Mouse (Mus musculus): ENCODE data around the gene Agps. TPM values are rescaled to one million over a fixed set of nuclear protein-coding genes. Genes with fewer than 3 reads are reported as not detected.
A peak's percentile ranks its signal among the peaks of the same experiment; 100 is the strongest.

The Agps gene
- polyA plus RNA-seq, 1 experiment from 2014 or later = 38.0 TPM

DNA sequence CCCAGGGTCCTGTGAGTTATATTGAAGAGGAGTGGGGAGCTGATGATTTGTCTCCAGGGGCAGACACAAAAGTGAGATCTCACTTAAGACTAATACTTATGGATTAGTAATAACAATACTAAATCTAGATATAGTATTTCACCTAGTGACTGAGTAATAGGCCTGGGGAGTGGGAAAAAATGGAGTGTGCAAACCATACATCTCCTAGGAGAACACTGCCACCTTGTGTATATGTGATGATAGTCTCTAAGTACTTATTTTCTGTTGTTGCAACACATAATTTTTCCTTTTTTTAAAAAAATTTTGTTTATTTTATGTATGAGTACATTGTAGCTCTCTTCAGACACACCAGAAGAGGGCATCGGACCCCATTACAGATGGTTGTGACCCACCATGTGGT is 15.7 kb downstream of the Agps start:
- DNase-seq = peak; percentile 8
- no peaks in the 10 kb centered on the region for H3K4me1 ChIP-seq (ENCODE audit: control insufficient read depth, insufficient read depth, low read length)
- H3K4me3 ChIP-seq (replicated peaks; ENCODE audit: low read depth, low read length) = no peak overlapping the region
- no peak overlapping the region for H3K9ac ChIP-seq (replicated peaks; ENCODE audit: low read length)
- no peaks in the 10 kb centered on the region for H3K36me3 ChIP-seq (ENCODE audit: control insufficient read depth, insufficient read depth, low read length)
- H3K27ac ChIP-seq (replicated peaks; ENCODE audit: low read depth, low read length) = no peak overlapping the region
- 97% methylated on average over 1 of the region's 1 CpGs for WGBS
- H3K27me3 ChIP-seq (ENCODE audit: control insufficient read depth, insufficient read depth, low read length) = no peaks in the 10 kb centered on the region
- H3K4me2 ChIP-seq (ENCODE audit: low read length) = no peak overlapping the region
- ATAC-seq (ENCODE audit: low FRiP score, low TSS enrichment) = no peak
- H3K9me3 ChIP-seq (ENCODE audit: control insufficient read depth, low read length) = no peaks in the 10 kb centered on the region

DNA sequence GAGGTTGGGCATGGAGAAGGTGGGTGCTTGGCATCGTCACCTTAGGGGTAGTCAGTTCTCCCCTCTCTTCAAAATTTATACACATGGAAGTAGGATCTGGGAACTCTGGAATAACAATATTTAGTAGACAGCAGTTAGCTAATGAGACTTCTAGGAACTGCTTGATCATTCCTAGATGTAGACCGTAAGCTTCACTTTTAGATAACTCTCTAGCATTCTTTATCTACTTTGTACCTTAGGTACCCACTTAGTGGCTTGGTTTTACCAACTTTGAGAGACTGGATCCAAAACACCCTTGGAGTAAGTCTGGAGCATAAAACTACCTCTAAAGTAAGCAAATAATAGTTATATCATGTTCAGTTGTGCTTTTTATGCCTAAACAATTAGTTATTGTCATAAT is 20.5 kb downstream of the Agps start:
- no peaks in the 10 kb centered on the region for H3K9me3 ChIP-seq (ENCODE audit: control insufficient read depth, low read length)
- peaks cover 4% of the 10 kb centered on the region for H3K36me3 ChIP-seq (ENCODE audit: control insufficient read depth, insufficient read depth, low read length)
- ATAC-seq (ENCODE audit: low FRiP score, low TSS enrichment) (no peak), DNase-seq (no peak)
- H3K4me3 ChIP-seq (replicated peaks; ENCODE audit: low read depth, low read length) = no peak overlapping the region
- H3K9ac ChIP-seq (replicated peaks; ENCODE audit: low read length) = no peak overlapping the region
- 96% methylated on average over 2 of the region's 2 CpGs for WGBS
- H3K27me3 ChIP-seq (ENCODE audit: control insufficient read depth, insufficient read depth, low read length) = no peaks in the 10 kb centered on the region
- no peak overlapping the region for H3K27ac ChIP-seq (replicated peaks; ENCODE audit: low read depth, low read length)
- no peaks in the 10 kb centered on the region for H3K4me1 ChIP-seq (ENCODE audit: control insufficient read depth, insufficient read depth, low read length)
- H3K4me2 ChIP-seq (ENCODE audit: low read length) = no peak overlapping the region

DNA sequence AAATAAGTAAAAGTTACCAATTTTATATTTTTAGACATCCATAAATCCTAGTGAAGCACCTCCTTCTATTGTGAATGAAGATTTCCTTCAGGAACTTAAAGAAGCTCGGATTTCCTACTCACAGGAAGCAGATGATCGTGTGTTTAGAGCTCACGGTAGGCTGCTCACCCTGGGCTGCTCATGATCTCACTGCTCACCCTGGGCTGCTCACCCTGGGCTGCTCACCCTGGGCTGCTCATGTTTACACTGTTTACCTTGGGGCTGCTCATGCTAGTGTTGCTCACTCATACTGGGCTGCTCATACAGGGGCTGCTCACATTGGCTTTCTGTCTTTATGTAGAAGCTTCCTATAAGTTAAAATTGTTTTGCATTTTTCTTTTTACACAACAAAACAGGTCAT is 22.2 kb downstream of the Agps start:
- H3K27ac ChIP-seq (replicated peaks; ENCODE audit: low read depth, low read length) = no peak overlapping the region
- no peaks in the 10 kb centered on the region for H3K27me3 ChIP-seq (ENCODE audit: control insufficient read depth, insufficient read depth, low read length)
- H3K4me3 ChIP-seq (replicated peaks; ENCODE audit: low read depth, low read length) = no peak overlapping the region
- H3K9ac ChIP-seq (replicated peaks; ENCODE audit: low read length) = no peak overlapping the region
- no peak overlapping the region for H3K4me2 ChIP-seq (ENCODE audit: low read length)
- H3K9me3 ChIP-seq (ENCODE audit: control insufficient read depth, low read length) = no peaks in the 10 kb centered on the region
- H3K36me3 ChIP-seq (ENCODE audit: control insufficient read depth, insufficient read depth, low read length) = peaks cover 6% of the 10 kb centered on the region
- H3K4me1 ChIP-seq (ENCODE audit: control insufficient read depth, insufficient read depth, low read length) = no peaks in the 10 kb centered on the region
- ATAC-seq (ENCODE audit: low FRiP score, low TSS enrichment) = no peak
- no peak for DNase-seq
- WGBS = 76% methylated on average over 3 of the region's 3 CpGs

DNA sequence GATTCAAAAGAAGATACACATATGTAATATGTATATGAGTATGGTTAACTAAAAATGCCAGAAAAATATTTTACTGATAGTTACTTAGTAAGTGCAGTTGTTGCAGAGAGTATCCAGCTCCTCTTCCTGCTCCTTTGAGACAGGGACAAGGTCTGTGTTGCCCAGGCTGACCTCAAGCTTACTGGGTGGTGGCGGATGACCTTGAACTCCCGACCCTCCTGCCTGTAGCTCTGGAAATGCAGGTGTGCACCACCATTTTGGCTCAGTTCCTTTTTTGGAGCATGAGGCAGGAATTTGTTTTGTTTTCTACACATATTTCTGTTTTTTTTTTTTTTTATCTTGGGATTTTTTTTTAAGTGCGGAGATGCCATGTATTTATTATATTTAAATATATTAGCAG is 29.1 kb downstream of the Agps start:
- 95% methylated on average over 3 of the region's 3 CpGs for WGBS
- no peak for DNase-seq

DNA sequence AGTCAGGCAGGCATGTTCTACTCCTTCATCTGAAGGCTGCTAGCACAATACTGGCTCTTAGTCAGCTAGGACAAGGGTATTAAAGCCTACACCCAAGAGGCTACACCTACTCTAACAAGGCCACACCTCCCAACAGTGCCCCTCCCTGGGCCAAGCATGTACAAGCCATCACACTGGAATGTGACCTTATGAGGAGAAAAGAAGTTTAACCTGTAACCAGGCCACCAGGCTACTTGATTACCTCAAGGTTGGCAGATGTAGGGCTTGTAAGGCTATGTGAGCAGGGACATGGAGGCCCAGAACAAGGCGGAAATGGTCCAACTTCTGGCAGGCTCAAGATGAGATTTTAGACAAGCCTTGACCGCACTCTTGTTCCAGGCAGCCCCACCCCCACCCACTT is 37.6 kb downstream of the Agps start:
- H3K27me3 ChIP-seq (ENCODE audit: control insufficient read depth, insufficient read depth, low read length) = no peaks in the 10 kb centered on the region
- H3K9ac ChIP-seq (replicated peaks; ENCODE audit: low read length) = no peak overlapping the region
- no peak overlapping the region for H3K4me3 ChIP-seq (replicated peaks; ENCODE audit: low read depth, low read length)
- H3K27ac ChIP-seq (replicated peaks; ENCODE audit: low read depth, low read length) = no peak overlapping the region
- ATAC-seq (ENCODE audit: low FRiP score, low TSS enrichment) = no peak
- DNase-seq = no peak
- H3K9me3 ChIP-seq (ENCODE audit: control insufficient read depth, low read length) = no peaks in the 10 kb centered on the region
- 95% methylated on average over 2 of the region's 2 CpGs for WGBS
- H3K36me3 ChIP-seq (ENCODE audit: control insufficient read depth, insufficient read depth, low read length) = peaks cover 20% of the 10 kb centered on the region; the same call in 1 of the 2 replicates
- no peaks in the 10 kb centered on the region for H3K4me1 ChIP-seq (ENCODE audit: control insufficient read depth, insufficient read depth, low read length)
- no peak overlapping the region for H3K4me2 ChIP-seq (ENCODE audit: low read length)

More for the DNA sequence above, 29.1 kb downstream of the Agps start:
- no peaks in the 10 kb centered on the region for H3K27me3 ChIP-seq (ENCODE audit: control insufficient read depth, insufficient read depth, low read length)
- H3K27ac ChIP-seq (replicated peaks; ENCODE audit: low read depth, low read length) = no peak overlapping the region
- ATAC-seq (ENCODE audit: low FRiP score, low TSS enrichment) = no peak
- no peak overlapping the region for H3K4me3 ChIP-seq (replicated peaks; ENCODE audit: low read depth, low read length)
- no peak overlapping the region for H3K4me2 ChIP-seq (ENCODE audit: low read length)
- H3K9me3 ChIP-seq (ENCODE audit: control insufficient read depth, low read length) = no peaks in the 10 kb centered on the region
- H3K4me1 ChIP-seq (ENCODE audit: control insufficient read depth, insufficient read depth, low read length) = no peaks in the 10 kb centered on the region
- H3K9ac ChIP-seq (replicated peaks; ENCODE audit: low read length) = no peak overlapping the region
- peaks cover 21% of the 10 kb centered on the region; the same call in 1 of the 2 replicates for H3K36me3 ChIP-seq (ENCODE audit: control insufficient read depth, insufficient read depth, low read length)

DNA sequence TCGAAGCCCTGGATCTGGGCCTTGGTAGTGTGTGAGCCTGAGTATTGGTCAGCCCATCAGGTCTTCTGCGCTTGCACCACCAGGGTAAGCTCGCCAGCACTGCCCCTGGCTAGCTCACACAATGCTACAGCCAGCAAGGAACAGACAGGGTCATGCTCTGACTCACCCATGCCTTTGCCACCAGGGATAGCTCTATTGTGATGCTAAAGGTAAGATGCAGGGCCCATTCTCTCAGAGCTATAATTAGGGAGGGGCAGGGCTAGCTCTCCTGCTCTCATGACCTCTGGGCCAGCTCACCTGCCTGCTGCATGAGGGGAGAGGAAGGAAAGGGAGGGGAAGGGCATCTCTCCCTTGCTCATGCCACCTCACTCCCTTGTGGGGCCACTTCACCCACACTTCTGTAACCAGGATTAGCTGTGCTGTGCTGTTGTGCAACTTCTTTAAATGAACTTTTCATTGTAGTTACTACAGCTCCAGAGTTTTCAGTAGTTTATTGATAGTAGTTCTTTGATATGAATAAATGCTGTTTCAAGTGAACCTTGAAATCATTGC is 42.1 kb downstream of the Agps start:
- Histone ChIP-seq H3K36me3 (ENCODE audit: control insufficient read depth, insufficient read depth, low read length) (peaks cover 17% of the 10 kb centered on the region; the same call in 1 of the 2 replicates), H3K9ac (replicated peaks; ENCODE audit: low read length) (no peak overlapping the region), H3K4me1 (ENCODE audit: control insufficient read depth, insufficient read depth, low read length) (no peaks in the 10 kb centered on the region), H3K27ac (replicated peaks; ENCODE audit: low read depth, low read length) (no peak overlapping the region), H3K9me3 (ENCODE audit: control insufficient read depth, low read length) (no peaks in the 10 kb centered on the region), H3K4me3 (replicated peaks; ENCODE audit: low read depth, low read length) (no peak overlapping the region), H3K4me2 (ENCODE audit: low read length) (no peak overlapping the region), H3K27me3 (ENCODE audit: control insufficient read depth, insufficient read depth, low read length) (no peaks in the 10 kb centered on the region)
- ATAC-seq (ENCODE audit: low FRiP score, low TSS enrichment) (no peak), DNase-seq (no peak)
- WGBS = 61% methylated on average over 3 of the region's 3 CpGs

DNA sequence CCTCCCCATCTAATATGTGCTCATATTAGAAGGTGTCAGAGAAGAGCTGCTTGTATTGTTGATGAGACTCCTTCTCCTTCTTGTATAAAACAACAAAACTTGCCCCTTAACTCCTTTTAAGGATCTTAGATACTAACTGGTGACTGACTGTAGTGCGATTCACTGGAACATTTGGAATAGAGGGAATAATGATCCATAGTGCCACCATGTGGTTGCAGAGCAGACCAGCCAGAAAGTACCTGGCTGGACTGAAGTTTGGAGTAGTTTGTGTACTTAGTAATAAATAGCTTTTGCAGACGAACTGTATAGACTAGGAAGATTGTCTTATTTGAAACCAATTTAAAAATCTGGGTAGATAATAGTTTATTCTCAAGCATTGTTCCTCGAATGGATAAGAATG is 47.8 kb downstream of the Agps start:
- Histone ChIP-seq H3K27ac (replicated peaks; ENCODE audit: low read depth, low read length) (no peak overlapping the region), H3K9ac (replicated peaks; ENCODE audit: low read length) (no peak overlapping the region), H3K4me3 (replicated peaks; ENCODE audit: low read depth, low read length) (no peak overlapping the region), H3K36me3 (ENCODE audit: control insufficient read depth, insufficient read depth, low read length) (0 out of 2 replicates have a peak, but pooled peaks cover 9% of the 10 kb centered on the region), H3K9me3 (ENCODE audit: control insufficient read depth, low read length) (no peaks in the 10 kb centered on the region), H3K4me1 (ENCODE audit: control insufficient read depth, insufficient read depth, low read length) (no peaks in the 10 kb centered on the region), H3K27me3 (ENCODE audit: control insufficient read depth, insufficient read depth, low read length) (no peaks in the 10 kb centered on the region), H3K4me2 (ENCODE audit: low read length) (no peak overlapping the region)
- ATAC-seq (ENCODE audit: low FRiP score, low TSS enrichment) (no peak), DNase-seq (peak; percentile 71)
- 56% methylated on average over 3 of the region's 3 CpGs for WGBS

DNA sequence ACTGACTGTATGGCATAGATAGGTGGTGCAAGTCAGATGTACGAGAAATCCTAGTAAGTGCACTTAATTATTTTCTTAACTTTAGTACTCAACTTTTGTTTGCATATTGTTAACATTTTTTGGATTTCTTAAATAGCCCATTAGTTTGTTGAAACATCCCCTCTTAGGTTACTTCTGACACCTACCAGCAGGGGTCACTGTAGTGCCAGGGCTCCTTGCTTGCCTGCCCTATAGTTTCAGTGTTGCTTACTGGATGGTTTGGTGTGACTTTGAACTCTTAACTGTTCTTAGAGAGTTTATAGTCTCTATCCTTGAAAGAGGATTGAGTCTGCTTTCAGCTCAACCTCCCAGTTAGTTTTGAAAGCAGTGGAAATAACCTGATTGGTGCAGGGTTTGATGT is 51.6 kb downstream of the Agps start:
- DNase-seq = peak; percentile 81
- no peak overlapping the region for H3K27ac ChIP-seq (replicated peaks; ENCODE audit: low read depth, low read length)
- H3K4me3 ChIP-seq (replicated peaks; ENCODE audit: low read depth, low read length) = no peak overlapping the region
- H3K9ac ChIP-seq (replicated peaks; ENCODE audit: low read length) = no peak overlapping the region
- no peaks in the 10 kb centered on the region for H3K27me3 ChIP-seq (ENCODE audit: control insufficient read depth, insufficient read depth, low read length)
- no peak overlapping the region for H3K4me2 ChIP-seq (ENCODE audit: low read length)
- no peaks in the 10 kb centered on the region for H3K9me3 ChIP-seq (ENCODE audit: control insufficient read depth, low read length)
- H3K4me1 ChIP-seq (ENCODE audit: control insufficient read depth, insufficient read depth, low read length) = no peaks in the 10 kb centered on the region
- WGBS = 74% methylated on average over 1 of the region's 1 CpGs
- ATAC-seq (ENCODE audit: low FRiP score, low TSS enrichment) = no peak
- peaks cover 15% of the 10 kb centered on the region; the same call in 1 of the 2 replicates for H3K36me3 ChIP-seq (ENCODE audit: control insufficient read depth, insufficient read depth, low read length)

DNA sequence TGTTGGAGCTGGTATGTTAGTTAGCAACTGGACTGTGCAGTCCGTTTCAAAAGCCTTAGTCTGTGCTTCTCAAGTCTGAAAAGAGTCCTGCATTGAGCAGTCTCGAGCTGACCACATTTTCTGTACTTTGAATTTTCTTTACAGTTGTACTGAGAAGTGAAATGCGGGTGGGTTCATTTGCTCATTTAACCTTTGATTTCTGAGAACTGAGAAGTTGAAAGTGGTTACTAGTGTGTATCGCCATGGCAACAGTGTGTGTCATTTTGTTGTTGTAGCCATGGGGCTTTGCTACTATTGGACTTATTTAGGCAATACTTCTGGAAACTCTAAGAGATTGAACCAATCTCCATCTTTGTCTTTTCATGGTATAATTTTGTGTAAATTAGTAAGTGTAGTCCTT is 60.0 kb downstream of the Agps start:
- ATAC-seq (ENCODE audit: low FRiP score, low TSS enrichment) = no peak
- Histone ChIP-seq H3K9ac (replicated peaks; ENCODE audit: low read length) (no peak overlapping the region), H3K4me3 (replicated peaks; ENCODE audit: low read depth, low read length) (no peak overlapping the region), H3K4me2 (ENCODE audit: low read length) (no peak overlapping the region), H3K9me3 (ENCODE audit: control insufficient read depth, low read length) (no peaks in the 10 kb centered on the region), H3K27me3 (ENCODE audit: control insufficient read depth, insufficient read depth, low read length) (no peaks in the 10 kb centered on the region), H3K27ac (replicated peaks; ENCODE audit: low read depth, low read length) (no peak overlapping the region), H3K36me3 (ENCODE audit: control insufficient read depth, insufficient read depth, low read length) (peaks cover 10% of the 10 kb centered on the region; the same call in 1 of the 2 replicates), H3K4me1 (ENCODE audit: control insufficient read depth, insufficient read depth, low read length) (no peaks in the 10 kb centered on the region)
- WGBS = 66% methylated on average over 4 of the region's 4 CpGs
- peak; percentile 8 for DNase-seq

Measured in midbrain, embryonic 14.5 days (tissue).